Mouse (Mus musculus) heart, embryonic 12.5 days (tissue): ENCODE results near the gene Map1a. TPM values are rescaled to one million over a fixed set of nuclear protein-coding genes. Genes with fewer than 3 reads are reported as not detected.
A peak's percentile ranks its signal among the peaks of the same experiment; 100 is the strongest.

ENCODE experiments used
- ATAC-seq: fragments of 200-750 bp; cut with Nextera tagmentation; 2 replicates; pipeline ENCODE4 v1.8.0; 2017; ENCODE audit warnings: moderate TSS enrichment, moderate library complexity; ENCODE audit not compliant: insufficient number of reproducible peaks, low FRiP score
- H3K27ac ChIP-seq: fragments of 300-500 bp; sonication (generic); 2 replicates; pipeline ENCODE4 v1.5.1; 2016; ENCODE audit warnings: mild to moderate bottlenecking, moderate library complexity; ENCODE audit not compliant: poor library complexity, severe bottlenecking
- H3K27me3 ChIP-seq: fragments of 300-500 bp; sonication (generic); replicated peaks from 2 replicates; pipeline ENCODE4 v1.6.1; 2016; ENCODE audit warnings: mild to moderate bottlenecking, moderate library complexity
- H3K36me3 ChIP-seq: fragments of 300-500 bp; sonication (generic); 2 replicates; pipeline ENCODE4 v1.6.1; 2016; ENCODE audit warnings: mild to moderate bottlenecking, moderate library complexity
- H3K4me1 ChIP-seq: fragments of 300-500 bp; sonication (generic); replicated peaks from 2 replicates; pipeline ENCODE4 v1.6.1; 2016; ENCODE audit warnings: mild to moderate bottlenecking
- H3K4me2 ChIP-seq: fragments of 300-500 bp; sonication (generic); 2 replicates; pipeline ENCODE4 v1.6.1; 2016; ENCODE audit warnings: mild to moderate bottlenecking, moderate library complexity
- H3K4me3 ChIP-seq: fragments of 300-500 bp; sonication (generic); 2 replicates; pipeline ENCODE4 v1.5.1; 2016; ENCODE audit warnings: mild to moderate bottlenecking
- H3K9ac ChIP-seq: fragments of 300-500 bp; sonication (generic); 2 replicates; pipeline ENCODE4 v1.6.1; 2016; ENCODE audit warnings: mild to moderate bottlenecking, moderate library complexity
- H3K9me3 ChIP-seq: fragments of 300-500 bp; sonication (generic); replicated peaks from 2 replicates; pipeline ENCODE4 v1.6.1; 2016; ENCODE audit warnings: mild to moderate bottlenecking, moderate library complexity
- WGBS: fragments of 180-500 bp; shearing (Covaris S2); methylation state at CpG from one replicate; pipeline ENCODE4 v1.1.7; 2016; 5-methylcytosine and 5-hydroxymethylcytosine counted together
- polyA plus RNA-seq: library from polyadenylated mRNA; unstranded; fragments of >200 nt; fragmentation: Nextera tagmentation; extraction: Ambion mirVana; gene quantifications from 2 replicates; pipeline ENCODE4 v1.2.1, GENCODE M21; 2016

Map1a gene
- polyA plus RNA-seq, result 4.7 TPM in 2 replicates

DNA sequence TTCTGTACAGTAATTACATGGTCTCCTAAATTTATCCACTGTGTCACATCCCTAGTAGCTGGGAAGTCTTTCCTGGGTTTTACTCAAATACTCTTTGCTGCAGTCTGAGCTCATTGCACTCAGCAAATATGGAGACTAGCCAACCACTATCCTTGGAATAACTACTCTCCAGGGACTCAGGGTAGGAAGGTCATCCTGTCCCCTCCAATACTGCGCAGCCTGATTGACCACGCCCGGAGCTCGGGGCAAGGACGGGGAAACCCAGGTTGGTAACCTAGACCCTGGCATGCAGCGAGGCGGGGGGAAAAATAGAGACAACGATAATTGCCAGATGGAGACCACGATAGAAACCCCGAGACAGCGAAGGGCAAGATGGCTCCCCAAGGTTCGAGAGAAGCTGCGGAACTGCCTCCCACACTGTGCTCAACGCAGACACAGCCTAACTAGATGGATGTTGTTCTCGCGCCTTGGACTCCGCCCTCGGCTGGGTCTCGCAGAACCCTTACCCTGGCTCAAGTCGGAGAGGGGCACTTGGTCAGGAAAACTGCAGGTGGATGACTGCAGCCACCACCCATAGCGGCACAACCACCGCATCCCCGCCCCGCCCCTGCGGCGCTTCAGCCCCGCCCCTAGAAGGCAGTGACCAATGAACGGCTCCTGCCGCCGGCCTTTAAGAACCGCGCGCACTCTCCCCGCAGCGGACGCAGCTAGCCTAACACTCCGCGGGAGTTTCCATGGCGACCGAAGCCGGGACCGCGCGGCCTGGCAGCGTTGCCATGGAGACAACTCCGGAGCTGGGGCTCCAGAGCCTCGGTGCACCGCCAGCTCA is at the start of gene Map1a:
Map1a (plus strand) TSS at position 700 of the 829 bp plus-strand sequence.
- Histone ChIP-seq H3K27me3 (peaks cover 31% of the 10 kb centered on the region), H3K27ac (no peak within 1 kb of the TSS), H3K36me3 (no peaks in the 10 kb centered on the region), H3K4me1 (peaks cover 16% of the 10 kb centered on the region), H3K9ac (peak within 1 kb of the TSS; percentile 64), H3K4me3 (peak within 1 kb of the TSS; percentile 62), H3K4me2 (peak within 1 kb of the TSS; percentile 97), H3K9me3 (no peaks in the 10 kb centered on the region)
- peak; percentile 94 for ATAC-seq
- WGBS, result 1% methylated on average over 48 of the region's 48 CpGs

GRCm38 (mm10) chr2:121244099-121244498 is 45.3 kb upstream of the Map1a start:
- no peak for ATAC-seq
- Histone ChIP-seq H3K4me2 (no peak overlapping the region), H3K4me3 (no peak overlapping the region), H3K27me3 (no peaks in the 10 kb centered on the region), H3K4me1 (no peaks in the 10 kb centered on the region), H3K9me3 (no peaks in the 10 kb centered on the region), H3K27ac (no peak overlapping the region), H3K36me3 (peaks cover 81% of the 10 kb centered on the region), H3K9ac (no peak overlapping the region)
- WGBS, result 91% methylated on average over 5 of the region's 5 CpGs

- Histone ChIP-seq H3K36me3 (peaks cover 93% of the 10 kb centered on the region), H3K27ac (no peak overlapping the region), H3K9me3 (no peaks in the 10 kb centered on the region), H3K4me3 (no peak overlapping the region), H3K4me2 (no peak overlapping the region), H3K4me1 (no peaks in the 10 kb centered on the region), H3K27me3 (no peaks in the 10 kb centered on the region), H3K9ac (no peak overlapping the region)
- ATAC-seq, result no peak
- 90% methylated on average over 2 of the region's 2 CpGs for WGBS
Measured at GRCm38 (mm10) chr2:121249758-121250157, 39.6 kb upstream of the Map1a start.

DNA sequence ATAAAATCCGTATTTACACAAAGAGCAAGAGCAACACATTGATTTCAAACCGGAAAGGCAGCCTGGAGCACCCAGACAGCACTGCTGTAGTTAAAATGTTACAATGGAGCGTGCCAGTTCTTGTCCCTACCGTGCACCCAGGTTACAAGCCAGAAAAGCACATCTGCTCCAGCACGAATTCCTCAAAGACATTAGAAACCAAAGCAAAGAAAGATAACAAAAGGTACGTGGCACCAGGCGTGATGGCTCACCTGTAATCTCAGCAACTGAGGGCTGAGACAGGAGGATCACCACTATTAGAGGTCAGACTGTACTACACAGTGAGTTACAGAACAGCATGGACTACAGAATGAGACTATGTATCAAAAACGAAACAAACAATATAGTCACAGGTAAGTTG is 21.0 kb upstream of the Map1a start:
- H3K27ac ChIP-seq, result no peak overlapping the region
- no peak overlapping the region for H3K9ac ChIP-seq
- no peak overlapping the region for H3K4me2 ChIP-seq
- peaks cover 17% of the 10 kb centered on the region for H3K4me1 ChIP-seq
- no peak for ATAC-seq
- H3K36me3 ChIP-seq, result peaks cover 51% of the 10 kb centered on the region
- no peak overlapping the region for H3K4me3 ChIP-seq
- H3K9me3 ChIP-seq, result no peaks in the 10 kb centered on the region
- H3K27me3 ChIP-seq, result no peaks in the 10 kb centered on the region
- 84% methylated on average over 8 of the region's 8 CpGs for WGBS

GRCm38 (mm10) chr2:121270521-121271235 is 18.7 kb upstream of the Map1a start:
- Histone ChIP-seq H3K27ac (peak overlapping the region; percentile 87), H3K9me3 (no peaks in the 10 kb centered on the region), H3K27me3 (no peaks in the 10 kb centered on the region), H3K4me1 (peaks cover 17% of the 10 kb centered on the region), H3K9ac (peak overlapping the region; percentile 91), H3K36me3 (peaks cover 36% of the 10 kb centered on the region), H3K4me3 (peak overlapping the region; percentile 93), H3K4me2 (peak overlapping the region; percentile 78)
- under 1% methylated on average over 35 of the region's 35 CpGs for WGBS
- ATAC-seq, result peak; percentile 87

- Histone ChIP-seq H3K9ac (peak within 1 kb of the TSS; percentile 91), H3K27ac (peak within 1 kb of the TSS; percentile 87), H3K4me1 (peaks cover 17% of the 10 kb centered on the region), H3K9me3 (no peaks in the 10 kb centered on the region), H3K27me3 (no peaks in the 10 kb centered on the region), H3K4me3 (peak within 1 kb of the TSS; percentile 93), H3K36me3 (peaks cover 34% of the 10 kb centered on the region), H3K4me2 (peak within 1 kb of the TSS; percentile 78)
- ATAC-seq, result peak; percentile 99
- under 1% methylated on average over 37 of the region's 37 CpGs for WGBS
Measured at GRCm38 (mm10) chr2:121271236-121271927, 18.0 kb upstream of the Map1a start, which contains the start of gene Trp53bp1. TSS of gene Trp53bp1 (minus strand) at chr2:121271407.

DNA sequence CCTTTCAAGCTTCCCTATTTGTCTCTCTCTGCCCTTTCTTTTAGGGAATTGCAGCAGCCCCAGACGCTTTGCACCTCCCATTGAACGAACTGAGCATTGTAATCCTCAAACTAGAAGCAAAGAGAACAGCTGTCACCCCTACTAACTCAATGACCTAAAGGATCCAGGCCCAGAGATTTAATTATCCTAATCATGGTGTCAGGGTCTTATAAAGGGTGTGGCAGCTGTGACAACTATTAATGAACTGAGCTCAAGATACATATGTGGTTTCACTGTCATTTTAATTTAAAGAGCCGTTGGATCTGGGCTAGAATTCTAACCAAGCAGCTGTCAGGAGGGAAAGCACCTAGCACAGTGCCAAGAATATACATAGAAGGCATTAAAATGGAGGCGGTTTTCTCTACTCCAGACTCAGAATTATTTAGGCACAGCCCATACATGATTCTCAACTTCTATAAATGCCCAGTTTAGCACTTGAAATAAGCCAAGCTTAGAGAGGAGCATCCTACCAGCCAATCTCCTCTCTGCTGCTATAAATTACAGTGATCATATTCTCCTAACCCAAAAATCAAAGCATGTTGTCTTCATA is 17.4 kb upstream of the Map1a start:
- H3K9ac ChIP-seq, result peak overlapping the region; percentile 66
- H3K4me3 ChIP-seq, result peak overlapping the region; percentile 93
- ATAC-seq, result no peak
- H3K9me3 ChIP-seq, result no peaks in the 10 kb centered on the region
- no peak overlapping the region for H3K27ac ChIP-seq
- H3K4me2 ChIP-seq, result peak overlapping the region; percentile 78
- peaks cover 17% of the 10 kb centered on the region for H3K4me1 ChIP-seq
- no peaks in the 10 kb centered on the region for H3K27me3 ChIP-seq
- 28% methylated on average over 4 of the region's 4 CpGs for WGBS
- peaks cover 29% of the 10 kb centered on the region for H3K36me3 ChIP-seq

DNA sequence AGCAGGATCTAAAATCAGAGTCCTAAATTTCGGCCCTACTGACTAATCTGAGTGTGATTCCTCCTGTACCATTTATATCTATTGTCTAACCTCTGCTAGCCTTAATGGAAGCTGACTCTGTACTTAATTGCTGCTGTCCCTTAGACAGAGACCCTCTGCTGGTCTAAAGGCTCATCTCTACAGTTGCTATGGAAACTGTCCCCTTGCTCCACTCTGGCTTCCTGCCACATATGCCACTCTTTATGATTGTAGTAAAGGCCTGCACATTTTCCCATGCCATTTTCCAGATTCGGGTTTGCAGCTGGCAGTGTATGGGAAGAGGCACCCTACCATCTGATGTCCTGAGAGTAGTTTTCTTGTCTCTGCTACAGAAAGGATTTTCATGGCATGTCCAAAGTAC is 1.6 kb upstream of the Map1a start:
- H3K27ac ChIP-seq, result no peak overlapping the region
- ATAC-seq, result no peak
- H3K36me3 ChIP-seq, result no peaks in the 10 kb centered on the region
- H3K4me1 ChIP-seq, result peaks cover 6% of the 10 kb centered on the region; the same call in 1 of the 2 replicates
- H3K9ac ChIP-seq, result no peak overlapping the region
- H3K9me3 ChIP-seq, result no peaks in the 10 kb centered on the region
- no peak overlapping the region for H3K4me2 ChIP-seq
- 65% methylated on average over 2 of the region's 2 CpGs for WGBS
- no peak overlapping the region for H3K4me3 ChIP-seq
- H3K27me3 ChIP-seq, result peaks cover 35% of the 10 kb centered on the region

GRCm38 (mm10) chr2:121289730-121290540 is 535 bp downstream of the Map1a start:
- peak overlapping the region; percentile 97 for H3K4me2 ChIP-seq
- H3K9ac ChIP-seq, result peak overlapping the region; percentile 64
- H3K27ac ChIP-seq, result no peak overlapping the region
- H3K9me3 ChIP-seq, result no peaks in the 10 kb centered on the region
- no peaks in the 10 kb centered on the region for H3K36me3 ChIP-seq
- peaks cover 31% of the 10 kb centered on the region for H3K27me3 ChIP-seq
- ATAC-seq, result 0 out of 2 replicates have a peak, but pooled peaks have one; percentile 3
- peak overlapping the region; percentile 62 for H3K4me3 ChIP-seq
- 5% methylated on average over 36 of the region's 36 CpGs for WGBS
- H3K4me1 ChIP-seq, result peaks cover 25% of the 10 kb centered on the region
